Mouse (Mus musculus) erythroblast, embryonic 14.5 days (primary cell): ENCODE data around the gene Prcp. TPM values are rescaled to one million over a fixed set of nuclear protein-coding genes. Genes with fewer than 3 reads are reported as not detected.
A peak's percentile ranks its signal among the peaks of the same experiment; 100 is the strongest.

ENCODE experiments used
- H3K27me3 ChIP-seq: 2 replicates; pipeline ENCODE4 v1.6.1; 2012; ENCODE audit warnings: inconsistent platforms; ENCODE audit not compliant: control insufficient read depth
- H3K36me3 ChIP-seq: 2 replicates; pipeline ENCODE4 v1.6.1; 2012; ENCODE audit warnings: mild to moderate bottlenecking, inconsistent platforms; ENCODE audit not compliant: control insufficient read depth
- H3K4me1 ChIP-seq: 2 replicates; pipeline ENCODE4 v1.6.1; 2012; ENCODE audit warnings: inconsistent platforms; ENCODE audit not compliant: control insufficient read depth
- H3K4me3 ChIP-seq: replicated peaks from 2 replicates; pipeline ENCODE3; 2012; ENCODE audit warnings: moderate library complexity, mild to moderate bottlenecking, inconsistent platforms
- H3K9me3 ChIP-seq: 2 replicates; pipeline ENCODE4 v1.6.1; 2012; ENCODE audit warnings: low read length, inconsistent platforms, mixed read lengths; ENCODE audit not compliant: control insufficient read depth
- GATA1 ChIP-seq: IDR thresholded peaks from 2 replicates; pipeline ENCODE4 v1.6.1; 2012; ENCODE audit warnings: low read length, inconsistent platforms, mixed read lengths
- TAL1 ChIP-seq: IDR thresholded peaks from 3 replicates; pipeline ENCODE4 v1.6.1; 2012; ENCODE audit warnings: low read length, inconsistent platforms, mixed read lengths
- polyA plus RNA-seq: library from polyadenylated mRNA; stranded (reverse); fragments of >175 nt; gene quantifications from 2 replicates; pipeline ENCODE4 v1.2.3, GENCODE M21; 2012

The Prcp gene
- polyA plus RNA-seq, 1 experiment = 2.6 TPM

DNA sequence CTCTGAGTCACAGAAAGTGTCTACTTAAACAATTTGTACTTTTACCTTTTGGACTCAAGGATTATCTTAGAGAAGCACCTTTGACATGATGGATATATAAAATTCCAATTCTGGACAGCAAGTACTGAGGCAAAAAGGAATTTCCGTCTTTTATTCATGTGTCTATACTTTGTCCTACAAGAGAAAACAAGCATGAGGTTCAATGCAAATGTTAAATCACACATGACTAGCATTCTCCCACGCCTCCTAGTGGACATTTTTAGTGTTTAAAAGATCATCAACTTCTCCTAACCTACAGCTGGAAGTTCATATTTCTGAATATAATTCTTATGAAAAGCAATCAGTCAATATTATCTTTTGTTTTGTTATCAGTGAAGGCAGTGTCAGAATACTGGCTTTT, 7.7 kb upstream of the Prcp start:
- Histone ChIP-seq H3K4me1 (peaks cover 4% of the 10 kb centered on the region), H3K36me3 (peaks cover 77% of the 10 kb centered on the region), H3K9me3 (no peaks in the 10 kb centered on the region), H3K4me3 (no peak overlapping the region), H3K27me3 (no peaks in the 10 kb centered on the region)
- TF ChIP-seq TAL1 = no peak
- TF ChIP-seq GATA1 = no peak

DNA sequence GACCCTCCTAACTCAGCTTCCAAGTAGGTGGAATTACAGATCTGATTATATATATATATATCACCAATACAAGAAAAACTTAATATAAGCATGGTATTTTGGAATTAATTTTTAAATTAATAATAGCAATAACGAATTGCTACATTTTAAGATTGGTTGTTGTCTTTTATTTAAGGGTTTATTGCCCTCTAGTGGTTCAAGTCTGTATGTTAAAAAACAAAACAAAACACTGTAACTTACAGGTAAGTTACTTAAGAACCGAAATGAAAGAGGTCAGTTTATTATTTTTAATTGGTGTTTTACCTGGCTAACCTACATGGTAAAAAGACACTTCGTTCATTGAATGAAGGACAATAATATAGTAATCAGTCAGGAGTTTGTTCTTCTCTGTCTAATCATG, 4.1 kb upstream of the Prcp start:
- H3K9me3 ChIP-seq = no peaks in the 10 kb centered on the region

DNA sequence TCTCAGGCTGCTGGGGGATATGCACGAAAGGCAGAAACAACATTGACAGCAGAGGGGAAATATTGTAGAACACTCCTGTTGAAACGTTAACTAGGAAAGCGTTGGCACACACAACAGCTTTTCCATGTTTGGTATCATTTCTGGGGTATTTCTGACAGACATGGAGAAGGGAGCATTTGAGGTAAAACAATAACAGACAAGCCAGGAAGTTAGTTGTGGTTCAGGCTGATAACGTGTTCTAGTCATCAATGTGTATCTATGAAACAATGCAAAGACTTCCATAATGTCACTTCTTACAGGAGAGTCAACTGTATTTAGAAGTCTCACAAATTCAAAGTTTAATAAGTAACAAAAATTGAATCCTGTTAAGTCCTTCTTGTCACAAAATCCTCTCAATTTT, 2.7 kb upstream of the Prcp start:
- Histone ChIP-seq H3K4me3 (no peak overlapping the region), H3K36me3 (peaks cover 39% of the 10 kb centered on the region), H3K9me3 (no peaks in the 10 kb centered on the region), H3K27me3 (no peaks in the 10 kb centered on the region), H3K4me1 (peaks cover 36% of the 10 kb centered on the region)
- TF ChIP-seq GATA1 (no peak), TAL1 (no peak)

More for the DNA sequence above, 4.1 kb upstream of the Prcp start:
- Histone ChIP-seq H3K4me3 (no peak overlapping the region), H3K4me1 (peaks cover 23% of the 10 kb centered on the region), H3K27me3 (no peaks in the 10 kb centered on the region), H3K36me3 (peaks cover 52% of the 10 kb centered on the region)
- TF ChIP-seq GATA1 (no peak), TAL1 (no peak)

DNA sequence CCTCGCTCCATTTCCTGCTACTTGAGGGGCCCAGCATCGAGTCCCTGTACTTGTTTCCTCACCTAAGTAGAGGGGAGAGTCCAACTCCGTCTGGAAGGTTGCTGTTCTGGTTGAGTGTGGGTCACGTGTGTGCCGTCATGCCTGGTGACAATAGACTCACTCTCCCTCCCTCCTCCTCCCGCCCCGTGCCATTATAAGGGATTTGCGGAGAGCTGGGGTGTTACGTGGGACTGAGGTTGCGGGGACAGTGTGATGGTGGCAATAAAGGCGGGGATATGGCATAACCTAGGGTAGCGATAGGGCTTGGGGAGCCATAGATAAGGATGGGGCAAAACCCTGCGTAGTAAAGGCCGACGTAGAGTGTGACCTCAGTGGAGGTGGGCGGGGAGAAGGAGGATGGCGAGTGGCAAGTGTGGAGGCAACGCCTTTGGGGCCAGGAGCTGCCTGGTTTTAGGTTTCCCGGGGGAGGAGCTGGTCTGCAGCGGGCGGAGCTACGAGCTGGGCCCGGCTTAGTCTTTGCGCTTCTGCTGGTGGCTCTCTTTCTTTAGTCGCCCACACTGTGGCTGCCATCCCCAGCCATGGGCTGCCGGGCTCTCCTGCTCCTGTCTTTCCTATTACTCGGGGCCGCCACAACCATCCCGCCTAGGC, 615 bp downstream of the Prcp start:
- H3K27me3 ChIP-seq = no peaks in the 10 kb centered on the region
- TF ChIP-seq TAL1 (no peak), GATA1 (peak; percentile 90)
- H3K36me3 ChIP-seq = peaks cover 27% of the 10 kb centered on the region
- H3K4me1 ChIP-seq = peaks cover 67% of the 10 kb centered on the region
- peak overlapping the region; percentile 86 for H3K4me3 ChIP-seq
- no peaks in the 10 kb centered on the region for H3K9me3 ChIP-seq

DNA sequence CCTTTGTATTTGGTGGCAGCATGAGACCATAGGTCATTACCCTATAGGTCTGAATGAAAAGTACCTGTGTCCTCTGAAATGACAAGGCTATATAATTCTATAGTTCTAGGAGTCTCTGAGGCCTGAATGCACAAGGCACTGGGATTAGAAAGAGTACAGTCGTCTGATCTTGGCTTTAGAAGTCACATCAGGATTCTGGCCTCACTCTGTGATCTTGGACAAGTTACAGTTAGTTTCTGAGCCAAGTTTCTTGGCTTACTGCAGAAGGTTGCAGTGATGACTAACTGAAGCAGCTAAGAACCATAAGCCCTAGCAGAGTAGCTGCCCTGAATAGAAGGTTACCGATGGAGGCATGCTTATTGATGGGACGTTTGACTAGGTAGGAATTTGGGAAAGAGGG, 1.8 kb downstream of the Prcp start:
- Histone ChIP-seq H3K4me3 (peak overlapping the region; percentile 86), H3K36me3 (peaks cover 30% of the 10 kb centered on the region), H3K27me3 (no peaks in the 10 kb centered on the region), H3K9me3 (no peaks in the 10 kb centered on the region), H3K4me1 (peaks cover 74% of the 10 kb centered on the region)
- TF ChIP-seq TAL1 (no peak), GATA1 (no peak)

DNA sequence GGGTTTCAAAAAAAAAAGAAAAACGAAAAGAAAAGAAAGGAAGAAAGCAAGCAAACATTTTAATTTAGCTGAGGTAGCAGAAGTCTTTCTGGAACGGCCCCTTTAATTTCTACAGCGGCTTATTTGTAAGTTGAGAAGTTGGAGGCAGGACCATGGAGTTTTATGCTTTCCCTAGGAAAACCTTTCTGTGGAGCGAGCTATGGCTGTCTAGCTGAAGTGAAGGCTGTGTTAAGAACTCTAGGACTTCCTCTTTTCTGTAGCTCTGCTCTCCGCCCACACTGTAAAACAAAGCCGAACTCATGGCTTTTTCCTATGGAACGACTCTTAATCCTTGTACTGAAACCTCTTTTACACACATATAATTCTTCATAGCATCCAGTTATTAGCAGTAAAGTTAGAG, 2.3 kb downstream of the Prcp start:
- Histone ChIP-seq H3K9me3 (no peaks in the 10 kb centered on the region), H3K27me3 (no peaks in the 10 kb centered on the region), H3K4me1 (peaks cover 74% of the 10 kb centered on the region), H3K4me3 (peak overlapping the region; percentile 86), H3K36me3 (peaks cover 27% of the 10 kb centered on the region)
- TF ChIP-seq TAL1 (no peak), GATA1 (no peak)

DNA sequence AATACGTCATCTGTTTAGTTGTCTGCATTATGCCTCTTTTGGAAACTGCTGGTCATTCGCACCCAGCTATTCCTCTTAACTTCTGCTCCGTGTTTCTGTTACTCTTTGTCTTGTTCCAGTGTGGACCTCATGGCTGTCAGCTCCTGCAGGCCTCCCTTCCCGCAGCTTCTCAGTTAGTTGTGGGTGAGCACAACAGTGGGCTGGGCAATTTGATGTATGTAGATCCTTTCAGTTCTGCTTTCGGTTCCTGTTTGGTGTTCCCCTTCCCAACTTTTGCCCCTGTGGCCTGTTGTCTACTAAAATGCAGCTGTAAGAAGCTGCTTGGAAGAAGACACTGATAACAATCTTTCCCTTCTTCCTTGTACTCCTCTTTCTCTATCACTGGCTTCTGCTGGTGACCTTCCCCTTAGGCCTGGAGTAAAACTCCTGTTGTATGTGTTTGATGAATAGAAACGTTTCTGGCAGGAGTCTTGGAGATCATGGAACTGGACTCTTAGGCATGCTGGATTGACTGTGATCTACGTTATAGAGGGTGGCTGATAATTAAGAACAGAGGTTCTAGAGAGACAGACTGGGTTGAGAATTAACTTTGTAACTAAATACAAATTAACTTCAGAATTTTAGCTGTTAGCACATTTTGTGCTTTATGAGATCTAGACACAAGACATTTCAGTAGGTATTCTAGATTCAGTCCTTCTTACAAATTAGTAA, 4.5 kb downstream of the Prcp start:
- Histone ChIP-seq H3K4me1 (peaks cover 83% of the 10 kb centered on the region), H3K4me3 (peak overlapping the region; percentile 12), H3K36me3 (peaks cover 42% of the 10 kb centered on the region), H3K27me3 (no peaks in the 10 kb centered on the region), H3K9me3 (no peaks in the 10 kb centered on the region)
- TF ChIP-seq TAL1 (no peak), GATA1 (0 out of 2 replicates have a peak, but pooled peaks have one; percentile 19)

DNA sequence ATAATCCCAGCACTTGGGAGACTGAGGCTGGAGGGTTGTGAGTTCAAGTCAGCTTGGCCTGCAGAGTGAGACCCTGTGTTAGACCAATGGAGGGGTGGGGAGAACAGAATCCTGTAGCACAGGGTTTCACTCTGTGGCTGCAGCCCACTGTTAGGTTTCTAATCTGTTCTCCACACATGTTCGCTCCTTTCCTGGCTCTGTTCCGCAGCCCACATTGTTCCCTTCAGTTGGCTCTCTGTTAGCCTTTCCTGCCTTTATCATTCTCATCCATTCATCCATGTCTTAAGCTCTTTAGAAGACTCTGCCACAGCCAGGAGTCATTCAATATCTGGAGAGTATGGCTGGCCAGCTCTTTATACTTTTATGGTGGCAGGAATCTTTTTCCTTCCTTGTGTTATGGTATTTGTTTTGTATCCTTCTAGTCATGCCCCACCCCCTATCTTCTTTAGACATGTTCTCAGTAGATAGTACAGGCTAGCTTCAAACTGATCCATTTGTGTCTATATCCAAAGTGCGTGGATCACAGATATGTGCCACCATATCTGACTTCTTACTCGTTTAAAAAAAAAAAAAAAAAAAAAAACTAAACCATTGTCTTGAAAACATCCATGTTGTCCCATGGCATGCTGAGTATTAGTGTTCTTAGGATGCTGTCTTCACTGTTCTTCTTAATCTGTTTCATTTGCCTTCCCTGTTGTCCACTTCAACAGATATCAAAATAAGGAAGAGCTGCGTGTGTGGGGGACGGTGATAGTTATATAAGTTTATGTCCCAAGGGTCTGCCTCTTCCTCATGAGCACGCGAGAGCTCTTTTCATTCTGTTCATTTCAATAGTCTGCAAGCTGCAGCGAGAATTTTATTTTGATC, 9.8 kb downstream of the Prcp start:
- Histone ChIP-seq H3K27me3 (no peaks in the 10 kb centered on the region), H3K36me3 (peaks cover 76% of the 10 kb centered on the region), H3K4me3 (peak overlapping the region; percentile 21), H3K4me1 (peaks cover 92% of the 10 kb centered on the region), H3K9me3 (no peaks in the 10 kb centered on the region)
- TF ChIP-seq GATA1 (peak; percentile 15; the same call in 1 of the 2 replicates), TAL1 (peak; percentile 56; the same call in 2 of the 3 replicates)

DNA sequence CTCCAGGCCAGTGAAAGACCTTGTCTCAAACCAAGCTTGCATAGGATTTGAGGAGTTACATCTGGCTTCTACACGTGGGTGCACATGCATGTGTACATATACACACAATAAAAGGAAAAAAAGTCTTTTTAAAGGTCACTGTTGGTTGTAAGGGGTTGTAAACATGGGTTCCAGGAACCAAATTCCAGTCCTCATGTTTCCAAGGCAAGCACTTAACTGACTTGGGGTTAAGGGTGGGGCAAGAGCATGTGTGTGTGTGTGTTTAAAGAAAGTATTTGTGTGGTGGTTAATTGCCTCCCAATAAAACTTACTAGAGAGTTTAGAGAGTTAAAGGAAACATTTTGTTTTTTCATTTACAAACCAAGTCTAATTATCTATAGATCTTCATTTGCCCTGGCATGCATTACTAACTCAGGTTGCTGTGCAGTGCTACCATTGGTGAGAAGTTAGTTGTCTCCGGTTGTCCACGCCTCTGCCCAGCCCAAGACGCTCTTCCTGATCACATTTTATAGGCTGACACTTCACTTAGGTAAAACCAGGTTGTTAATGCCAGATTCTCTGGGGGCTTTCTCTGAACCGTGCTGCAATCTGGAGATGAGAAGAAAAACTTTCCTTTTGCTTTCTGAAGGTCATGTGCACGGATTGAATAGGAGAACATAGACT, 10.9 kb downstream of the Prcp start:
- H3K4me3 ChIP-seq = peak overlapping the region; percentile 27
- peaks cover 79% of the 10 kb centered on the region for H3K36me3 ChIP-seq
- TF ChIP-seq GATA1 = no peak
- no peak for TF ChIP-seq TAL1
- peaks cover 89% of the 10 kb centered on the region for H3K4me1 ChIP-seq
- no peaks in the 10 kb centered on the region for H3K27me3 ChIP-seq
- H3K9me3 ChIP-seq = no peaks in the 10 kb centered on the region
